Mouse (Mus musculus) common myeloid progenitor, adult 5-6 weeks (primary cell): ENCODE data around the gene Oxld1. TPM values are rescaled to one million over a fixed set of nuclear protein-coding genes. Genes with fewer than 3 reads are reported as not detected.
A peak's percentile ranks its signal among the peaks of the same experiment; 100 is the strongest.

ENCODE experiments used
- ATAC-seq: replicated peaks from 2 replicates; pipeline ENCODE4 v1.8.0; 2016; ENCODE audit warnings: low read depth, mild to moderate bottlenecking, moderate TSS enrichment, inconsistent platforms; ENCODE audit not compliant: poor library complexity, severe bottlenecking
- total RNA-seq: library from RNA; stranded (forward); fragments of 200-1000, 187-1606 nt; gene quantifications from 2 replicates; pipeline ENCODE4 v1.2.3, GENCODE M21; 2017

The Oxld1 gene
- total RNA-seq, 1 experiment from 2014 or later: 6.5 TPM

- peak; percentile 85 for ATAC-seq
These were observed 26.6 kb upstream of the Oxld1 start, which contains the start of gene Mrpl12 for GRCm38 (mm10) chr11:120484265-120484981. Gene Mrpl12 (plus strand): TSS chr11:120484613.

GRCm38 (mm10) chr11:120483448-120483934 is 25.6 kb upstream of the Oxld1 start:
- ATAC-seq: no peak

- ATAC-seq: no peak
These were observed 14.2 kb upstream of the Oxld1 start for GRCm38 (mm10) chr11:120472052-120472451.

- no peak for ATAC-seq
These were observed 9.8 kb upstream of the Oxld1 start for GRCm38 (mm10) chr11:120467736-120468092.

GRCm38 (mm10) chr11:120467051-120467735 is 9.3 kb upstream of the Oxld1 start, which contains the start of gene Arl16:
Gene Arl16 (minus strand): TSS chr11:120467607.
- peak; percentile 98 for ATAC-seq

- no peak for ATAC-seq
These were observed 7.7 kb upstream of the Oxld1 start for GRCm38 (mm10) chr11:120465521-120465920.

GRCm38 (mm10) chr11:120464365-120464764 is 6.5 kb upstream of the Oxld1 start:
- ATAC-seq: no peak

GRCm38 (mm10) chr11:120463536-120463935 is 5.7 kb upstream of the Oxld1 start:
- no peak for ATAC-seq

GRCm38 (mm10) chr11:120458847-120459597 is 1.2 kb upstream of the Oxld1 start:
- no peak for ATAC-seq

GRCm38 (mm10) chr11:120457370-120457769 is 498 bp downstream of the Oxld1 start:
- ATAC-seq: peak; percentile 29; the same call in 1 of the 2 replicates

- no peak for ATAC-seq
These were observed 2.5 kb downstream of the Oxld1 start for GRCm38 (mm10) chr11:120455413-120455812.

- no peak for ATAC-seq
These were observed 2.9 kb downstream of the Oxld1 start for GRCm38 (mm10) chr11:120454965-120455364.

GRCm38 (mm10) chr11:120453306-120453705 is 4.6 kb downstream of the Oxld1 start, which contains the start of gene Pde6g:
Gene Pde6g (minus strand): TSS chr11:120453500.
- no peak for ATAC-seq

GRCm38 (mm10) chr11:120452246-120452645 is 5.6 kb downstream of the Oxld1 start:
- no peak for ATAC-seq

GRCm38 (mm10) chr11:120447179-120447578 is 10.7 kb downstream of the Oxld1 start:
- ATAC-seq: no peak

- ATAC-seq: no peak
These were observed 12.4 kb downstream of the Oxld1 start for GRCm38 (mm10) chr11:120445475-120445874.

GRCm38 (mm10) chr11:120444106-120444505 is 13.8 kb downstream of the Oxld1 start:
- ATAC-seq: no peak

GRCm38 (mm10) chr11:120442765-120443280 is 15.0 kb downstream of the Oxld1 start:
- ATAC-seq: no peak

GRCm38 (mm10) chr11:120442344-120442743 is 15.5 kb downstream of the Oxld1 start, which contains the start of gene Tspan10:
Gene Tspan10 (plus strand): TSS chr11:120442644.
- no peak for ATAC-seq

GRCm38 (mm10) chr11:120437857-120438385 is 19.9 kb downstream of the Oxld1 start:
- ATAC-seq: no peak
